In genomic region chr11:90306993-90307392, GRCm38 (mm10) we compare ENCODE assay signal across 8 mouse cellular contexts. TPM values are rescaled to one million over a fixed set of nuclear protein-coding genes. Genes with fewer than 3 reads are reported as not detected.
A peak's percentile ranks its signal among the peaks of the same experiment; 100 is the strongest.
DNase-seq lines count a peak whose midpoint lies in the region; ATAC-seq and TF ChIP-seq lines count a peak whose summit lies in the region.

No protein-coding gene starts in this region.

- no peak overlapping the region for H3K27ac ChIP-seq in intestine, embryonic 14.5 days (ENCODE audit: low read depth)
- no peak overlapping the region for H3K27ac ChIP-seq in intestine, embryonic 16.5 days (ENCODE audit: low read length)
- no peak overlapping the region for H3K27ac ChIP-seq in ES-E14 (ENCODE audit: insufficient read depth, low read depth, low read length, poor library complexity, severe bottlenecking)
- H3K27ac ChIP-seq in midbrain, postnatal 0 days (ENCODE audit: low read depth, low read length), result no peak overlapping the region

- no peak for ATAC-seq in intestine, embryonic 14.5 days (replicated peaks; ENCODE audit: low FRiP score, low TSS enrichment, low read depth)
- no peak for ATAC-seq in intestine, embryonic 16.5 days
- no peak for ATAC-seq in midbrain, postnatal 0 days (ENCODE audit: low FRiP score)

- peak; percentile 84 for TF ChIP-seq CTCF in midbrain, postnatal 0 days (IDR thresholded peaks at IDR 0.05)

- peak; percentile 74 for DNase-seq in intestine, embryonic 14.5 days (ENCODE audit: low spot score)
- peak; percentile 28 for DNase-seq in ES-E14 (ENCODE audit: low read depth, low spot score)
- DNase-seq in cerebellum, adult 11-12 months, result peak; percentile 29
- peak; percentile 46 to 47 for DNase-seq in gastrocnemius, adult 8-10 months (ENCODE audit: low spot score in 2 of 2)
- peak; percentile 59 to 85 for DNase-seq in kidney, postnatal 36 days
- peak; percentile 71 for DNase-seq in midbrain, postnatal 0 days (ENCODE audit: low spot score)
- DNase-seq in thymus, postnatal 4 days, result peak; percentile 59

- no peak overlapping the region for H3K4me2 ChIP-seq in intestine, embryonic 14.5 days (ENCODE audit: low read length)
- no peak overlapping the region for H3K4me2 ChIP-seq in intestine, embryonic 16.5 days (ENCODE audit: low read depth, low read length)
- H3K4me2 ChIP-seq in midbrain, postnatal 0 days (ENCODE audit: low read depth, low read length, poor library complexity, severe bottlenecking), result no peak overlapping the region

- in situ Hi-C loops in ES-E14 (cut with MboI; ENCODE audit: low sequenced_read_pairs in 2 of 2, unreplicated experiment in 2 of 2), result no loop called here

- H3K9ac ChIP-seq in intestine, embryonic 14.5 days (ENCODE audit: low read length), result no peak overlapping the region
- H3K9ac ChIP-seq in intestine, embryonic 16.5 days (ENCODE audit: low read depth, low read length), result no peak overlapping the region
- no peak overlapping the region for H3K9ac ChIP-seq in ES-E14 (ENCODE audit: insufficient read depth, low read depth, low read length, poor library complexity, severe bottlenecking)
- no peak overlapping the region for H3K9ac ChIP-seq in midbrain, postnatal 0 days (replicated peaks; ENCODE audit: low read length, poor library complexity, severe bottlenecking)

- 55% methylated on average over 6 of the region's 6 CpGs for WGBS in intestine, embryonic 14.5 days
- 57% methylated on average over 6 of the region's 6 CpGs for WGBS in intestine, embryonic 16.5 days
- 53% methylated on average over 6 of the region's 6 CpGs for WGBS in midbrain, postnatal 0 days

- no peak overlapping the region for H3K4me3 ChIP-seq in intestine, embryonic 14.5 days (ENCODE audit: low read depth, low read length)
- no peak overlapping the region for H3K4me3 ChIP-seq in intestine, embryonic 16.5 days (ENCODE audit: low read length)
- no peak overlapping the region for H3K4me3 ChIP-seq in ES-E14 (ENCODE audit: insufficient read depth in 1 of 2, low read depth in 1 of 2, low read length in 2 of 2, poor library complexity in 1 of 2, severe bottlenecking in 1 of 2)
- no peak overlapping the region for H3K4me3 ChIP-seq in midbrain, postnatal 0 days (ENCODE audit: low read depth, low read length)

- H3K4me1 ChIP-seq in intestine, embryonic 14.5 days (replicated peaks; ENCODE audit: control insufficient read depth, insufficient read depth, low read length), result no peaks in the 10 kb centered on the region
- H3K4me1 ChIP-seq in intestine, embryonic 16.5 days (ENCODE audit: control insufficient read depth, insufficient read depth, low read length), result no peaks in the 10 kb centered on the region
- no peaks in the 10 kb centered on the region for H3K4me1 ChIP-seq in ES-E14 (ENCODE audit: control insufficient read depth in 2 of 2, insufficient read depth in 2 of 2, low read length in 2 of 2, poor library complexity in 1 of 2)
- H3K4me1 ChIP-seq in midbrain, postnatal 0 days (ENCODE audit: insufficient read depth, low read length), result no peaks in the 10 kb centered on the region

- H3K9me3 ChIP-seq in intestine, embryonic 14.5 days (ENCODE audit: control insufficient read depth, low read length), result no peaks in the 10 kb centered on the region
- H3K9me3 ChIP-seq in intestine, embryonic 16.5 days (ENCODE audit: control insufficient read depth, low read length), result no peaks in the 10 kb centered on the region
- no peaks in the 10 kb centered on the region for H3K9me3 ChIP-seq in ES-E14 (ENCODE audit: control insufficient read depth, insufficient read depth, low read depth, low read length)
- no peaks in the 10 kb centered on the region for H3K9me3 ChIP-seq in midbrain, postnatal 0 days (ENCODE audit: low read length)

- no peaks in the 10 kb centered on the region for H3K27me3 ChIP-seq in intestine, embryonic 14.5 days (replicated peaks; ENCODE audit: control insufficient read depth, insufficient read depth, low read length)
- no peaks in the 10 kb centered on the region for H3K27me3 ChIP-seq in intestine, embryonic 16.5 days (replicated peaks; ENCODE audit: control insufficient read depth, insufficient read depth, low read length)
- no peaks in the 10 kb centered on the region for H3K27me3 ChIP-seq in midbrain, postnatal 0 days (ENCODE audit: insufficient read depth, low read length)

- no peaks in the 10 kb centered on the region for H3K36me3 ChIP-seq in intestine, embryonic 14.5 days (ENCODE audit: control insufficient read depth, insufficient read depth, low read length)
- no peaks in the 10 kb centered on the region for H3K36me3 ChIP-seq in intestine, embryonic 16.5 days (ENCODE audit: control insufficient read depth, insufficient read depth, low read length)
- no peaks in the 10 kb centered on the region for H3K36me3 ChIP-seq in ES-E14 (ENCODE audit: control insufficient read depth, insufficient read depth, low read length, poor library complexity, severe bottlenecking)
- no peaks in the 10 kb centered on the region for H3K36me3 ChIP-seq in midbrain, postnatal 0 days (ENCODE audit: insufficient read depth, low read length)

TF ChIP-seq in ES-E14, 5 proteins besides CTCF, POLR2A, EP300 and RAD21:
- TF ChIP-seq CHD2 (IDR thresholded peaks at IDR 0.05; ENCODE audit: low read depth, low read length) (no peak), ZC3H11A (IDR thresholded peaks at IDR 0.05; ENCODE audit: borderline replicate concordance, low read depth, low read length) (peak; percentile 22; the same call in 1 of the 2 replicates), MAFK (IDR thresholded peaks at IDR 0.05; ENCODE audit: insufficient read depth, low read depth, low read length) (no peak)

RNA-seq across cellular contexts. Expression of gene Mmd, which starts 57.7 kb away (rescaled TPM):
- polyA plus RNA-seq in intestine, embryonic 14.5 days (2014; fragmentation: Nextera tagmentation; extraction: Ambion mirVana), result 35.5 and 41.1 TPM in 2 replicates
- polyA plus RNA-seq in intestine, embryonic 16.5 days (2015; fragmentation: Nextera tagmentation; extraction: Ambion mirVana), result 47.7 and 49.4 TPM in 2 replicates
- 4.8 and 15.5 TPM in 2 replicates for total RNA-seq in ES-E14 (2012; rRNA removed)
- 10 to 100 TPM in 2 of 4 experiments, 1 to 10 TPM in 2; 9.3 to 20.4 (median 12.4) TPM for total RNA-seq in gastrocnemius, adult 8-10 months (2022)
- total RNA-seq in midbrain, postnatal 0 days (2014; rRNA removed), result 220 and 223 TPM in 2 replicates
- 125 and 130 TPM in 2 replicates for polyA plus RNA-seq in midbrain, postnatal 0 days (2015; fragmentation: Nextera tagmentation; extraction: Ambion mirVana)

Comparison
In these comparisons a context has a peak if more than half of its experiments do, and no peak if none do; other contexts are left out.
1. RNA of gene Mmd, which starts 57.7 kb away (total RNA-seq): 220 to 223 TPM in midbrain, postnatal 0 days; 4.8 to 15.5 TPM in ES-E14 and 9.3 to 20.4 TPM in gastrocnemius, adult 8-10 months; every median in the first group is over 10 times any median in the second.
2. Peak in every context shown above with its lines, with median percentiles within 50 percentile points of each other: DNase-seq.